14 mouse cellular contexts compared by ENCODE assay signal in the genomic region with DNA sequence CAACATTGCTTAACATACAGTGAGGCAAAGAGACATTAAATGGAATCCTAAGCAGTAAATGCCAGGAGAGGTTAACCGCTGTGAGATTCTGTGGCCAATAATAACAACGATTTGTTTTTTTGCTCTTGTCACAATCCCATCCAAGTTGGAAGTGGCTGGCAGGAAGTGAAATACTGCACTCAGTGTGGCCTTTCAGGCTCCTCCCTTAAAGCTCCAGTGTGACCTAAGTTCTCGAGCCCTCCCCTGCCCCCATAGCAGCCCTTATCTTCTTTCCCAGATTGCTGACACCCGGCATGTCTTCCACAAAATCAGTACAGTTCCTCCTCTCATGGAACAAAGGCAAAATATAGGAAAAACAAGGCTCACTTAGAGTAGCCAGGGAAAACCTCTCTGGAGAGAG.
DNase-seq lines count a peak whose midpoint lies in the region; ATAC-seq and TF ChIP-seq lines count a peak whose summit lies in the region.
"Had no signal": no experiment of that assay in that cellular context is flagged by ENCODE, and none has a peak within 500 bp of the region (broad histone marks: within the 10 kb centered on the region; RNA-seq: fewer than 3 reads in every experiment).

No protein-coding gene starts in this region.

- TF ChIP-seq POLR2A in liver, adult 2 months (IDR thresholded peaks at IDR 0.05; ENCODE audit: extremely low read depth, insufficient read depth, low read length) = no peak

- no peaks in the 10 kb centered on the region for H3K79me2 ChIP-seq in liver, adult 2 months (ENCODE audit: control insufficient read depth, insufficient read depth, low read length)

- ATAC-seq in liver, embryonic 12.5 days = no peak
- ATAC-seq in midbrain, embryonic 16.5 days = no peak
- ATAC-seq: forebrain, embryonic 16.5 days; intestine, embryonic 15.5 days had no signal

- peak; percentile 14 for DNase-seq in liver, adult 2 months (ENCODE audit: extremely low read depth, low read depth, low spot score)
- DNase-seq in heart, embryonic 10.5 days (ENCODE audit: low spot score) = peak; percentile 72
- peak; percentile 54 for DNase-seq in kidney, adult 9 months
- peak; percentile 26 for DNase-seq in lung, postnatal 36 days
- DNase-seq in neural tube, embryonic 10.5 days (ENCODE audit: extremely low spot score, low spot score) = no peak
- DNase-seq: cerebellum, postnatal 36 days; thymus, postnatal 25 days had no signal

- no peak overlapping the region for H3K4me3 ChIP-seq in liver, adult 2 months (ENCODE audit: insufficient read depth, low read depth, low read length)
- H3K4me3 ChIP-seq in liver, embryonic 12.5 days = no peak overlapping the region
- H3K4me3 ChIP-seq in heart, embryonic 10.5 days = no peak overlapping the region
- no peak overlapping the region for H3K4me3 ChIP-seq in midbrain, embryonic 16.5 days (ENCODE audit: low read depth, low read length)
- H3K4me3 ChIP-seq: intestine, embryonic 15.5 days; limb, embryonic 13.5 days had no signal

- no peak for TF ChIP-seq CTCF in liver, adult 2 months (IDR thresholded peaks at IDR 0.05; ENCODE audit: low read depth, low read length)

- no peaks in the 10 kb centered on the region for H3K9me3 ChIP-seq in liver, embryonic 12.5 days (replicated peaks)
- H3K9me3 ChIP-seq in heart, embryonic 10.5 days = no peaks in the 10 kb centered on the region
- no peaks in the 10 kb centered on the region for H3K9me3 ChIP-seq in midbrain, embryonic 16.5 days (replicated peaks; ENCODE audit: control insufficient read depth, low read length, poor library complexity, severe bottlenecking)
- H3K9me3 ChIP-seq: G1E; intestine, embryonic 15.5 days; limb, embryonic 13.5 days had no signal

- H3K27ac ChIP-seq in liver, adult 2 months (replicated peaks; ENCODE audit: insufficient read depth, low read depth, low read length) = no peak overlapping the region
- H3K27ac ChIP-seq in liver, embryonic 12.5 days = no peak overlapping the region
- H3K27ac ChIP-seq in heart, embryonic 10.5 days = peak overlapping the region; percentile 10; the same call in 1 of the 2 replicates
- H3K27ac ChIP-seq in midbrain, embryonic 16.5 days (ENCODE audit: low read length) = no peak overlapping the region
- H3K27ac ChIP-seq: intestine, embryonic 15.5 days; limb, embryonic 13.5 days had no signal

- no peak overlapping the region for H3K4me2 ChIP-seq in liver, embryonic 12.5 days
- no peak overlapping the region for H3K4me2 ChIP-seq in midbrain, embryonic 16.5 days (ENCODE audit: low read length)
- H3K4me2 ChIP-seq: intestine, embryonic 15.5 days; limb, embryonic 13.5 days; midbrain, embryonic 11.5 days had no signal

- H3K4me1 ChIP-seq in liver, adult 2 months (ENCODE audit: control insufficient read depth, insufficient read depth, low read length) = no peaks in the 10 kb centered on the region; the same call in 1 of the 2 replicates
- H3K4me1 ChIP-seq in liver, embryonic 12.5 days = no peaks in the 10 kb centered on the region
- H3K4me1 ChIP-seq in heart, embryonic 10.5 days = 0 out of 2 replicates have a peak, but pooled peaks cover 6% of the 10 kb centered on the region
- H3K4me1 ChIP-seq in midbrain, embryonic 16.5 days (ENCODE audit: control insufficient read depth, insufficient read depth, low read length) = no peaks in the 10 kb centered on the region
- H3K4me1 ChIP-seq: intestine, embryonic 15.5 days; limb, embryonic 13.5 days had no signal

- 43% methylated on average over 4 of the region's 4 CpGs for WGBS in liver, adult 2 months
- 29% methylated on average over 4 of the region's 4 CpGs for WGBS in liver, embryonic 12.5 days (ENCODE audit: insufficient replicate concordance)
- 34% methylated on average over 4 of the region's 4 CpGs for WGBS in heart, embryonic 10.5 days
- 49% methylated on average over 4 of the region's 4 CpGs for WGBS in midbrain, embryonic 16.5 days

- no peaks in the 10 kb centered on the region for H3K36me3 ChIP-seq in liver, adult 2 months (ENCODE audit: control insufficient read depth, insufficient read depth, low read length)
- H3K36me3 ChIP-seq in liver, embryonic 12.5 days = no peaks in the 10 kb centered on the region
- H3K36me3 ChIP-seq in heart, embryonic 10.5 days = no peaks in the 10 kb centered on the region
- H3K36me3 ChIP-seq in midbrain, embryonic 16.5 days (ENCODE audit: control insufficient read depth, insufficient read depth, low read length) = no peaks in the 10 kb centered on the region
- H3K36me3 ChIP-seq: G1E; intestine, embryonic 15.5 days; limb, embryonic 13.5 days had no signal

- no peak overlapping the region for H3K9ac ChIP-seq in liver, adult 2 months (ENCODE audit: low read depth, low read length)
- H3K9ac ChIP-seq in liver, embryonic 12.5 days = no peak overlapping the region
- no peak overlapping the region for H3K9ac ChIP-seq in midbrain, embryonic 16.5 days (ENCODE audit: low read depth, low read length)
- H3K9ac ChIP-seq: intestine, embryonic 15.5 days; limb, embryonic 13.5 days had no signal

- H3K27me3 ChIP-seq in liver, adult 2 months (ENCODE audit: control insufficient read depth, insufficient read depth, low read length) = no peaks in the 10 kb centered on the region
- H3K27me3 ChIP-seq in liver, embryonic 12.5 days (replicated peaks) = 0 out of 2 replicates have a peak, but pooled peaks cover 4% of the 10 kb centered on the region
- peaks cover under 1% of the 10 kb centered on the region; the same call in 1 of the 2 replicates for H3K27me3 ChIP-seq in heart, embryonic 10.5 days (ENCODE audit: insufficient read depth, poor library complexity, severe bottlenecking)
- no peaks in the 10 kb centered on the region for H3K27me3 ChIP-seq in midbrain, embryonic 16.5 days (ENCODE audit: control insufficient read depth, insufficient read depth, low read depth, low read length)
- H3K27me3 ChIP-seq: intestine, embryonic 15.5 days had no signal
